Mouse (Mus musculus): ENCODE results near the gene Trim80. TPM values are rescaled to one million over a fixed set of nuclear protein-coding genes. Genes with fewer than 3 reads are reported as not detected.

Gene Trim80
- polyA plus RNA-seq, 1 experiment from 2014 or later: 0.26 TPM

- Histone ChIP-seq H3K9ac (ENCODE audit: low read length) (no peak overlapping the region), H3K36me3 (ENCODE audit: control insufficient read depth, insufficient read depth, low read length) (peaks cover 5% of the 10 kb centered on the region), H3K27ac (ENCODE audit: low read length) (no peak overlapping the region), H3K27me3 (ENCODE audit: control insufficient read depth, insufficient read depth, low read length) (no peaks in the 10 kb centered on the region), H3K4me3 (replicated peaks; ENCODE audit: low read length) (no peak overlapping the region), H3K4me2 (ENCODE audit: low read depth, low read length) (no peak overlapping the region), H3K4me1 (ENCODE audit: control insufficient read depth, insufficient read depth, low read length) (peaks cover 12% of the 10 kb centered on the region), H3K9me3 (replicated peaks; ENCODE audit: control insufficient read depth, low read length) (no peaks in the 10 kb centered on the region)
- ATAC-seq (ENCODE audit: insufficient read depth, low FRiP score): no peak
- WGBS: 87% methylated on average over 7 of the region's 7 CpGs
Measured at GRCm38 (mm10) chr11:115424666-115425065, 15.7 kb upstream of the Trim80 start.

GRCm38 (mm10) chr11:115425671-115426070, 14.7 kb upstream of the Trim80 start:
- Histone ChIP-seq H3K27ac (ENCODE audit: low read length) (no peak overlapping the region), H3K4me1 (ENCODE audit: control insufficient read depth, insufficient read depth, low read length) (peaks cover 12% of the 10 kb centered on the region), H3K9me3 (replicated peaks; ENCODE audit: control insufficient read depth, low read length) (no peaks in the 10 kb centered on the region), H3K4me3 (replicated peaks; ENCODE audit: low read length) (no peak overlapping the region), H3K27me3 (ENCODE audit: control insufficient read depth, insufficient read depth, low read length) (no peaks in the 10 kb centered on the region), H3K9ac (ENCODE audit: low read length) (no peak overlapping the region), H3K36me3 (ENCODE audit: control insufficient read depth, insufficient read depth, low read length) (peaks cover 7% of the 10 kb centered on the region), H3K4me2 (ENCODE audit: low read depth, low read length) (no peak overlapping the region)
- 93% methylated on average over 6 of the region's 6 CpGs for WGBS
- no peak for ATAC-seq (ENCODE audit: insufficient read depth, low FRiP score)

GRCm38 (mm10) chr11:115427482-115428331, 12.6 kb upstream of the Trim80 start:
- no peak overlapping the region for H3K9ac ChIP-seq (ENCODE audit: low read length)

GRCm38 (mm10) chr11:115429307-115429706, 11.0 kb upstream of the Trim80 start:
- Histone ChIP-seq H3K9me3 (replicated peaks; ENCODE audit: control insufficient read depth, low read length) (no peaks in the 10 kb centered on the region), H3K36me3 (ENCODE audit: control insufficient read depth, insufficient read depth, low read length) (peaks cover 13% of the 10 kb centered on the region), H3K27ac (ENCODE audit: low read length) (no peak overlapping the region), H3K9ac (ENCODE audit: low read length) (no peak overlapping the region), H3K4me3 (replicated peaks; ENCODE audit: low read length) (no peak overlapping the region), H3K4me2 (ENCODE audit: low read depth, low read length) (no peak overlapping the region), H3K4me1 (ENCODE audit: control insufficient read depth, insufficient read depth, low read length) (no peaks in the 10 kb centered on the region; the same call in 1 of the 2 replicates), H3K27me3 (ENCODE audit: control insufficient read depth, insufficient read depth, low read length) (no peaks in the 10 kb centered on the region)
- WGBS: 82% methylated on average over 7 of the region's 7 CpGs
- ATAC-seq (ENCODE audit: insufficient read depth, low FRiP score): no peak

More at GRCm38 (mm10) chr11:115427482-115428331, 12.6 kb upstream of the Trim80 start:
- WGBS: 43% methylated on average over 20 of the region's 20 CpGs
- Histone ChIP-seq H3K4me2 (ENCODE audit: low read depth, low read length) (peak overlapping the region; percentile 3; the same call in 1 of the 2 replicates), H3K27ac (ENCODE audit: low read length) (peak overlapping the region; percentile 48), H3K4me3 (replicated peaks; ENCODE audit: low read length) (no peak overlapping the region), H3K4me1 (ENCODE audit: control insufficient read depth, insufficient read depth, low read length) (no peaks in the 10 kb centered on the region; the same call in 1 of the 2 replicates), H3K27me3 (ENCODE audit: control insufficient read depth, insufficient read depth, low read length) (no peaks in the 10 kb centered on the region), H3K36me3 (ENCODE audit: control insufficient read depth, insufficient read depth, low read length) (peaks cover 13% of the 10 kb centered on the region), H3K9me3 (replicated peaks; ENCODE audit: control insufficient read depth, low read length) (no peaks in the 10 kb centered on the region)
- peak; percentile 63; the same call in 1 of the 2 replicates for ATAC-seq (ENCODE audit: insufficient read depth, low FRiP score)

GRCm38 (mm10) chr11:115430561-115430960, 9.8 kb upstream of the Trim80 start:
- peaks cover 2% of the 10 kb centered on the region for H3K4me1 ChIP-seq (ENCODE audit: control insufficient read depth, insufficient read depth, low read length)
- H3K27ac ChIP-seq (ENCODE audit: low read length): no peak overlapping the region
- no peaks in the 10 kb centered on the region for H3K9me3 ChIP-seq (replicated peaks; ENCODE audit: control insufficient read depth, low read length)
- H3K27me3 ChIP-seq (ENCODE audit: control insufficient read depth, insufficient read depth, low read length): no peaks in the 10 kb centered on the region
- H3K9ac ChIP-seq (ENCODE audit: low read length): no peak overlapping the region
- peaks cover 13% of the 10 kb centered on the region for H3K36me3 ChIP-seq (ENCODE audit: control insufficient read depth, insufficient read depth, low read length)
- no peak overlapping the region for H3K4me2 ChIP-seq (ENCODE audit: low read depth, low read length)
- WGBS: 95% methylated on average over 6 of the region's 6 CpGs
- no peak overlapping the region for H3K4me3 ChIP-seq (replicated peaks; ENCODE audit: low read length)
- ATAC-seq (ENCODE audit: insufficient read depth, low FRiP score): no peak

GRCm38 (mm10) chr11:115432814-115433213, 7.5 kb upstream of the Trim80 start:
- 58% methylated on average over 4 of the region's 4 CpGs for WGBS
- ATAC-seq (ENCODE audit: insufficient read depth, low FRiP score): peak; percentile 9; the same call in 1 of the 2 replicates
- Histone ChIP-seq H3K4me2 (ENCODE audit: low read depth, low read length) (no peak overlapping the region), H3K4me1 (ENCODE audit: control insufficient read depth, insufficient read depth, low read length) (peaks cover 9% of the 10 kb centered on the region), H3K36me3 (ENCODE audit: control insufficient read depth, insufficient read depth, low read length) (peaks cover 9% of the 10 kb centered on the region; the same call in 1 of the 2 replicates), H3K27me3 (ENCODE audit: control insufficient read depth, insufficient read depth, low read length) (no peaks in the 10 kb centered on the region), H3K4me3 (replicated peaks; ENCODE audit: low read length) (no peak overlapping the region), H3K27ac (ENCODE audit: low read length) (no peak overlapping the region), H3K9ac (ENCODE audit: low read length) (no peak overlapping the region), H3K9me3 (replicated peaks; ENCODE audit: control insufficient read depth, low read length) (no peaks in the 10 kb centered on the region)

GRCm38 (mm10) chr11:115433342-115433741, 7.0 kb upstream of the Trim80 start:
- peak; percentile 26; the same call in 1 of the 2 replicates for ATAC-seq (ENCODE audit: insufficient read depth, low FRiP score)
- Histone ChIP-seq H3K4me3 (replicated peaks; ENCODE audit: low read length) (no peak overlapping the region), H3K27ac (ENCODE audit: low read length) (0 out of 2 replicates have a peak overlapping the region, but pooled peaks have one; percentile 10)

GRCm38 (mm10) chr11:115435596-115436337, 4.6 kb upstream of the Trim80 start:
- WGBS: 6% methylated on average over 31 of the region's 31 CpGs
- Histone ChIP-seq H3K4me3 (replicated peaks; ENCODE audit: low read length) (peak overlapping the region; percentile 32), H3K9me3 (replicated peaks; ENCODE audit: control insufficient read depth, low read length) (no peaks in the 10 kb centered on the region), H3K4me1 (ENCODE audit: control insufficient read depth, insufficient read depth, low read length) (peaks cover 9% of the 10 kb centered on the region), H3K9ac (ENCODE audit: low read length) (peak overlapping the region; percentile 61), H3K27ac (ENCODE audit: low read length) (no peak overlapping the region), H3K4me2 (ENCODE audit: low read depth, low read length) (peak overlapping the region; percentile 49), H3K36me3 (ENCODE audit: control insufficient read depth, insufficient read depth, low read length) (peaks cover 6% of the 10 kb centered on the region; the same call in 1 of the 2 replicates), H3K27me3 (ENCODE audit: control insufficient read depth, insufficient read depth, low read length) (no peaks in the 10 kb centered on the region)
- ATAC-seq (ENCODE audit: insufficient read depth, low FRiP score): no peak

More at GRCm38 (mm10) chr11:115433342-115433741, 7.0 kb upstream of the Trim80 start:
- peaks cover 9% of the 10 kb centered on the region for H3K4me1 ChIP-seq (ENCODE audit: control insufficient read depth, insufficient read depth, low read length)
- no peak overlapping the region for H3K9ac ChIP-seq (ENCODE audit: low read length)
- H3K9me3 ChIP-seq (replicated peaks; ENCODE audit: control insufficient read depth, low read length): no peaks in the 10 kb centered on the region
- H3K27me3 ChIP-seq (ENCODE audit: control insufficient read depth, insufficient read depth, low read length): no peaks in the 10 kb centered on the region
- WGBS: 68% methylated on average over 6 of the region's 6 CpGs
- H3K36me3 ChIP-seq (ENCODE audit: control insufficient read depth, insufficient read depth, low read length): peaks cover 9% of the 10 kb centered on the region; the same call in 1 of the 2 replicates
- H3K4me2 ChIP-seq (ENCODE audit: low read depth, low read length): no peak overlapping the region

Data from stomach, embryonic 16.5 days (tissue).